Mouse (Mus musculus): ENCODE results near the gene Dis3.

Gene Dis3

GRCm38 (mm10) chr14:99099267-99099966 is at the start of gene Dis3, which contains the start of gene Pibf1:
Gene Dis3 (minus strand): TSS chr14:99099770.
Gene Pibf1 (plus strand): TSS chr14:99099424.
- DNase-seq (ENCODE audit: low read depth, low spot score), result peak; percentile 96

GRCm38 (mm10) chr14:99146841-99147240 is 47.3 kb upstream of the Dis3 start:
- no peak for DNase-seq (ENCODE audit: low read depth, low spot score)

- peak; percentile 57 for DNase-seq (ENCODE audit: low read depth, low spot score)
Observed at GRCm38 (mm10) chr14:99141786-99142633, 42.4 kb upstream of the Dis3 start.

- no peak for DNase-seq (ENCODE audit: low read depth, low spot score)
Observed at GRCm38 (mm10) chr14:99140036-99140435, 40.5 kb upstream of the Dis3 start.

GRCm38 (mm10) chr14:99136297-99136696 is 36.7 kb upstream of the Dis3 start:
- no peak for DNase-seq (ENCODE audit: low read depth, low spot score)

GRCm38 (mm10) chr14:99135761-99136160 is 36.2 kb upstream of the Dis3 start:
- no peak for DNase-seq (ENCODE audit: low read depth, low spot score)

GRCm38 (mm10) chr14:99134048-99134447 is 34.5 kb upstream of the Dis3 start:
- no peak for DNase-seq (ENCODE audit: low read depth, low spot score)

- DNase-seq (ENCODE audit: low read depth, low spot score), result no peak
Observed at GRCm38 (mm10) chr14:99129050-99129449, 29.5 kb upstream of the Dis3 start.

- DNase-seq (ENCODE audit: low read depth, low spot score), result no peak
Observed at GRCm38 (mm10) chr14:99127509-99127908, 27.9 kb upstream of the Dis3 start.

GRCm38 (mm10) chr14:99126713-99127112 is 27.1 kb upstream of the Dis3 start:
- DNase-seq (ENCODE audit: low read depth, low spot score), result no peak

- DNase-seq (ENCODE audit: low read depth, low spot score), result no peak
Observed at GRCm38 (mm10) chr14:99124076-99124475, 24.5 kb upstream of the Dis3 start.

- DNase-seq (ENCODE audit: low read depth, low spot score), result no peak
Observed at GRCm38 (mm10) chr14:99121584-99122339, 22.2 kb upstream of the Dis3 start.

GRCm38 (mm10) chr14:99117576-99117975 is 18.0 kb upstream of the Dis3 start:
- DNase-seq (ENCODE audit: low read depth, low spot score), result no peak

GRCm38 (mm10) chr14:99108762-99109161 is 9.2 kb upstream of the Dis3 start:
- no peak for DNase-seq (ENCODE audit: low read depth, low spot score)

GRCm38 (mm10) chr14:99107631-99108187 is 8.1 kb upstream of the Dis3 start:
- DNase-seq (ENCODE audit: low read depth, low spot score), result no peak

- DNase-seq (ENCODE audit: low read depth, low spot score), result no peak
Observed at GRCm38 (mm10) chr14:99106671-99107070, 7.1 kb upstream of the Dis3 start.

- DNase-seq (ENCODE audit: low read depth, low spot score), result no peak
Observed at GRCm38 (mm10) chr14:99104542-99105123, 5.1 kb upstream of the Dis3 start.

- DNase-seq (ENCODE audit: low read depth, low spot score), result no peak
Observed at GRCm38 (mm10) chr14:99103050-99103449, 3.5 kb upstream of the Dis3 start.

GRCm38 (mm10) chr14:99099967-99100587 is 507 bp upstream of the Dis3 start:
- DNase-seq (ENCODE audit: low read depth, low spot score), result peak; percentile 39

GRCm38 (mm10) chr14:99088947-99089346 is 10.6 kb downstream of the Dis3 start:
- DNase-seq (ENCODE audit: low read depth, low spot score), result no peak

GRCm38 (mm10) chr14:99071146-99071545 is 28.4 kb downstream of the Dis3 start:
- DNase-seq (ENCODE audit: low read depth, low spot score), result no peak

Data from telencephalon, adult 2 months (tissue).